Mouse (Mus musculus): ENCODE measurements around the gene Kcnf1. TPM values are rescaled to one million over a fixed set of nuclear protein-coding genes. Genes with fewer than 3 reads are reported as not detected.

Gene Kcnf1
- polyA plus RNA-seq, 1 experiment, result not detected

DNA sequence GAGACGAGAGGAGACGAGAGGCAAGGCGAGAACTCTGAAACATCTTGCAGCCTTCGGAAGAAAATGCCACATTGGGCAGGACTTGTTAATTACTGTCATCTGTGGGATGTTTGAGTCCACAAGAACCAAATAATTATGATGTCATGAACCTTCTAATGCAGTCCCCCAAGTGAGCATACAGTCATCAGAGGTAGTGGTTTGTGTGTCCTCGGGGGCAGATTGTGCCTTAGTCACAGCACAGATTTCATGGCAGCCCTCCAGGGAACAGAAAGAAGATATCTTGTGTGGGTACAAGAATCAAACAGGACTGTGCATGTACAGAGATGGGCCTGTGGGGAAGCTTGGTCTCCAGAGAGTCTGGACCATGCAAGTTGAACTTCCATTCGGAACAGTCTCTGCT, 17.5 kb upstream of the Kcnf1 start:
- TF ChIP-seq POLR2A (IDR thresholded peaks at IDR 0.05; ENCODE audit: borderline replicate concordance, low read depth, low read length) (no peak), CTCF (IDR thresholded peaks at IDR 0.05; ENCODE audit: low read depth, low read length) (no peak)
- H3K4me3 ChIP-seq (ENCODE audit: insufficient read depth, low read length), result no peak overlapping the region
- no peaks in the 10 kb centered on the region for H3K4me1 ChIP-seq (ENCODE audit: control insufficient read depth, insufficient read depth, low read length)
- H3K27ac ChIP-seq (ENCODE audit: insufficient read depth, low read depth, low read length), result no peak overlapping the region

DNA sequence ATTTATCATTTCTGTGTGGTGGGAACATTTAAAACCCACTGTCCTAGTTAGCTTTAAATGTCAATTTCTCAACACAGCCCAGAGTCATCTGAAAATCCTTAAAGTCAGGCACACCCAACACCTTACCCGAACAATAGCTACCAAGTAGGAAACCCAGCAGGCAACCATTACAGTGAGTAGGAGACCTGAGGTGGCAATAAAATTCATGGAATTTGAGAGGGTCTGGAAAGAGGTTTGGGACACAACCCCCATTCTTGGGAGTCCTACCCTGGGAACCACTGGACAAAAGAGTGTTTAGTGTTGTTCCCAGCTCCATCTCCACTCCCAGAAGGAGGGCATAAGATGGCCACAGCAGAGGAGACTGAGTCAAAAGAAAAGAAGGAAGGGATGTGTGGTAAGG, 16.6 kb upstream of the Kcnf1 start:
- no peak overlapping the region for H3K4me3 ChIP-seq (ENCODE audit: insufficient read depth, low read length)
- H3K4me1 ChIP-seq (ENCODE audit: control insufficient read depth, insufficient read depth, low read length), result no peaks in the 10 kb centered on the region
- no peak overlapping the region for H3K27ac ChIP-seq (ENCODE audit: insufficient read depth, low read depth, low read length)
- TF ChIP-seq POLR2A (IDR thresholded peaks at IDR 0.05; ENCODE audit: borderline replicate concordance, low read depth, low read length) (no peak), CTCF (IDR thresholded peaks at IDR 0.05; ENCODE audit: low read depth, low read length) (no peak)

DNA sequence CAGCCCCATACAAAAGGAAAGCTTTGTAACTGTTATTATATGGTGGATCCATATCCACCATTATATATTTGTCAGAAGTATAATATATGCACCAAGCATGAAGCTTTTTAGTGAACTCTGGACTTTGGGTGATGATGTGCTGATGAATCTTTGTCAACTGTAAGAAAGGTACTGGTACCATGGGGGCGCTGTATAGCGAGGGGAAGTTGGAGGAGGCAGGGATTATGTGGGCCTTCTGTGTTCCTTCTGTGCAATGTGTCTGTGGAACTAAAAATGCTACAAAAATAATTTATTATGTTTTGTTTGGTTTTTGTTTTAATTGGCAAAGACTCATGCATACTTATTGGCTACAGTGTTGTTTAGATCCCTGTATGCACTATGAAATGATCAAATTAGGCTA, 16.2 kb upstream of the Kcnf1 start:
- no peaks in the 10 kb centered on the region for H3K4me1 ChIP-seq (ENCODE audit: control insufficient read depth, insufficient read depth, low read length)
- TF ChIP-seq CTCF (IDR thresholded peaks at IDR 0.05; ENCODE audit: low read depth, low read length) (no peak), POLR2A (IDR thresholded peaks at IDR 0.05; ENCODE audit: borderline replicate concordance, low read depth, low read length) (no peak)
- no peak overlapping the region for H3K4me3 ChIP-seq (ENCODE audit: insufficient read depth, low read length)
- H3K27ac ChIP-seq (ENCODE audit: insufficient read depth, low read depth, low read length), result no peak overlapping the region

DNA sequence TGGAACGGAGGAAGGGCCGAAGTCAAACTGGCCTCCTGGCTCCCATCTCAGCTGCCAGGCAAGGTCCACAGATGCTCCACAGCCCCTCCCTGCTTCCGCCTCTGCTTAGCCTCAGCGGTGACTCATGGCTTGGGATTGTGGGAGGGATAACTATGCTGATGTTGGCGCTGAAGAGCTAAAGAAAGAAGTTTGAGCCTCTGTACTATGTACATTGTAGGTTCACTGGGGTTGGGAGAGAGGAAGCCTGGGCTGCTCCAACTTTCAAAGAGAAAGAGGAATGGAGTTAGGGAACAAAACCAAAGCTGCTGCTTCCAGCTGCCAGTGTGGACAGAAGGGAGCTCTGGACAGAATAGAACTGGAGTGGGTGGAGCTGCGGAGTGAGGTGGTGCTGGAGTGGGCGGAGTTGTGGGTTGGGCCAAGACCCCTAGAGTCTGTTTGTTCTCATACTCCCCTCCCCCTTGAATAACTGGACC, 7.7 kb upstream of the Kcnf1 start:
- H3K27ac ChIP-seq (ENCODE audit: insufficient read depth, low read depth, low read length), result no peak overlapping the region
- TF ChIP-seq POLR2A (IDR thresholded peaks at IDR 0.05; ENCODE audit: borderline replicate concordance, low read depth, low read length) (no peak), CTCF (IDR thresholded peaks at IDR 0.05; ENCODE audit: low read depth, low read length) (no peak)

DNA sequence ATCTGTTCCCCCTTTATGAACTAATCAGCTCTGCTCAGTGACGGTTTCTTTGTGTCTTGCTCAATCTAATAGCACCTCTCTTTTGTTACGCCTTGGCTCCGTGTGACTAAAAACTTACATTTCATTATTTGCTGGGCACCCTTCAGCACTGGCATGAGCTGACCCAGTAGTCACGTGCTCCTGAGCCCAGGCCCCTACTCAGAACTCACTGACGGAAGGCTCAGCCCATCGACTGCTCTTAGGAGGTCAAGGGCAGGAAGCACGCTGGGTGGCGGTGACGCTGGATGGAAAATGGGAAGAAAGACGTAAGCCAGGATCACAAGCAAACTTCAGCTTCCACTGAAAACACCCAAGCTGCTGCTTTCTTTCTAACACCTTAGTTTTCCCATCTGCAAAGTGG, 7.1 kb upstream of the Kcnf1 start:
- Histone ChIP-seq H3K4me3 (ENCODE audit: insufficient read depth, low read length) (no peak overlapping the region), H3K4me1 (ENCODE audit: control insufficient read depth, insufficient read depth, low read length) (peaks cover 6% of the 10 kb centered on the region; the same call in 1 of the 2 replicates), H3K27ac (ENCODE audit: insufficient read depth, low read depth, low read length) (no peak overlapping the region)
- TF ChIP-seq CTCF (IDR thresholded peaks at IDR 0.05; ENCODE audit: low read depth, low read length) (no peak), POLR2A (IDR thresholded peaks at IDR 0.05; ENCODE audit: borderline replicate concordance, low read depth, low read length) (no peak)

More for the DNA sequence above, 7.7 kb upstream of the Kcnf1 start:
- Histone ChIP-seq H3K4me1 (ENCODE audit: control insufficient read depth, insufficient read depth, low read length) (peaks cover 6% of the 10 kb centered on the region; the same call in 1 of the 2 replicates), H3K4me3 (ENCODE audit: insufficient read depth, low read length) (no peak overlapping the region)

DNA sequence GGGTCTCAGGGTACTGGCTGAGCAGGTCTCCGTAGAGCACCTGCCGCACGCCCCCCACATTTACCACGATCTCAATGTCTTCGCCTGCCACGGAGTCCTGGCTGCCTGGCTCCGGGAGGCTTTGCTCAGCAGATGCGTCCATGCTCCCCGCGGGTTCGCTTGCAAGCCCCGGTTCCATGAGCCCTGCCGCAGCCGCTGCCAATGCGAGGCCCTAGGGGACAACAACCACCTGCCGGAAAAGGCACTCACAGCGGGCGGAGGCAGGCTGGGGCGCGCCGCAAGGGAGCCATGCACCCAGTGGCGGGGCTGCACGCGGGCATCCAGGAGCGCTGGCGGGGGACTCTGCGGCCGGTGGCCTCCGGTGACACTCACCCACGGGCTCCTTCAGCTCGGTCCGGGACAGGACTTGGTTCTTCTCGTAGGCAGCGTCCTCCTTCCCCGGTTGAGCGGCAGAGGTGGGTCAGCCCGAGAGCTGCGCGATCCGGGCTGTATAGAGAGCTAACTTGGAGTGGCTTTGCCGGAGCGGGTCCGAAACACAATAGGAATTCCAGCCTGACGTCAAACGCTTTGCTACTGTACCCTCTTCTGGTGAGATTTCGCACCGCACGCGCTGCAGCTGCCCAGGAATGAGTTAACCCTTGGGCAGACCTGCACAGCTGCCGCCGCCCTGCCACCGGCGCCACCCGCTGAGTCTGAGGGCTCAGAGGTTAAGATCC, 489 bp downstream of the Kcnf1 start:
- no peaks in the 10 kb centered on the region for H3K4me1 ChIP-seq (ENCODE audit: control insufficient read depth, insufficient read depth, low read length)
- TF ChIP-seq POLR2A (IDR thresholded peaks at IDR 0.05; ENCODE audit: borderline replicate concordance, low read depth, low read length), result no peak
- TF ChIP-seq CTCF (IDR thresholded peaks at IDR 0.05; ENCODE audit: low read depth, low read length), result no peak
- H3K27ac ChIP-seq (ENCODE audit: insufficient read depth, low read depth, low read length), result no peak overlapping the region
- H3K4me3 ChIP-seq (ENCODE audit: insufficient read depth, low read length), result no peak overlapping the region

DNA sequence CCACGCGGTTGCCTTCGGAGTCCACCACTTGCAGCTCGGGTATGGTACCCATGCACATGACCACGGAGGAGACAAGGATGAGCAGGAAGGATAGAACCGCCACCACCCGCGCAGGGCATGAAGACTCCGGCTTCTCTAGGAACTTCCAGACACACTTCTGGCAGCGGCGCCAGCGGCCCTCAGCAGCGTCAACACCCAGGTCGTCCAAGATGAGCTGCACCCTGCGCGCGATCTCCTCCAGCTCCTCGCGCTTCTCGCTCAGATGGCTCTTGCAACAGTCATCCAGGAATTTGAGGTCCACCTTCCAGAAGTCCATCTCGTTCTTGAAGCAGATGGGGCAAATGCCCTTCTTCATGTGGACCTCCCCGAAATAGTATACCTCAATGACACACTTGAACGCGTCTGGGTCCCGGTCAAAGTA, 1.1 kb downstream of the Kcnf1 start:
- no peak overlapping the region for H3K4me3 ChIP-seq (ENCODE audit: insufficient read depth, low read length)
- H3K27ac ChIP-seq (ENCODE audit: insufficient read depth, low read depth, low read length), result no peak overlapping the region
- TF ChIP-seq CTCF (IDR thresholded peaks at IDR 0.05; ENCODE audit: low read depth, low read length), result no peak
- no peak for TF ChIP-seq POLR2A (IDR thresholded peaks at IDR 0.05; ENCODE audit: borderline replicate concordance, low read depth, low read length)
- no peaks in the 10 kb centered on the region for H3K4me1 ChIP-seq (ENCODE audit: control insufficient read depth, insufficient read depth, low read length)

DNA sequence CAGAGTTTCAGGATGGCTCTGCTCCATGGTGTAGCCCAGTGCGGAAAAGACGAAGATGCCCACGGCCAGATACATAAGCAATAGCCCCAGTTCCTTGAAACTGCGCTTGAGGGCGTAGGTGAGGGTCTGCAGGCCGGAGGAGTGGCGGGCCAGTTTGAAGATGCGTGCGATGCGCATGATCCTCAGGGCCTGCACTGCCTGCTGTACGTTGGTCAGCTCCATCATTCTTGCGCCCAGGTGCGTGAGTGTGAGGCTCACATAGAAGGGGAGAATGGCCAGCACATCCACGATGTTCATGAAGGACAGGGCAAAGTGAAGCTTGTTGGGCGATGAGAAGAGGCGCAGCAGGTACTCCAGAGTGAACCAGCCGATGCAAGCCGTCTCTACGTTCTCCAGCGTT, 1.6 kb downstream of the Kcnf1 start:
- no peak for TF ChIP-seq CTCF (IDR thresholded peaks at IDR 0.05; ENCODE audit: low read depth, low read length)
- TF ChIP-seq POLR2A (IDR thresholded peaks at IDR 0.05; ENCODE audit: borderline replicate concordance, low read depth, low read length), result no peak
- no peaks in the 10 kb centered on the region for H3K4me1 ChIP-seq (ENCODE audit: control insufficient read depth, insufficient read depth, low read length)
- no peak overlapping the region for H3K27ac ChIP-seq (ENCODE audit: insufficient read depth, low read depth, low read length)
- H3K4me3 ChIP-seq (ENCODE audit: insufficient read depth, low read length), result no peak overlapping the region

DNA sequence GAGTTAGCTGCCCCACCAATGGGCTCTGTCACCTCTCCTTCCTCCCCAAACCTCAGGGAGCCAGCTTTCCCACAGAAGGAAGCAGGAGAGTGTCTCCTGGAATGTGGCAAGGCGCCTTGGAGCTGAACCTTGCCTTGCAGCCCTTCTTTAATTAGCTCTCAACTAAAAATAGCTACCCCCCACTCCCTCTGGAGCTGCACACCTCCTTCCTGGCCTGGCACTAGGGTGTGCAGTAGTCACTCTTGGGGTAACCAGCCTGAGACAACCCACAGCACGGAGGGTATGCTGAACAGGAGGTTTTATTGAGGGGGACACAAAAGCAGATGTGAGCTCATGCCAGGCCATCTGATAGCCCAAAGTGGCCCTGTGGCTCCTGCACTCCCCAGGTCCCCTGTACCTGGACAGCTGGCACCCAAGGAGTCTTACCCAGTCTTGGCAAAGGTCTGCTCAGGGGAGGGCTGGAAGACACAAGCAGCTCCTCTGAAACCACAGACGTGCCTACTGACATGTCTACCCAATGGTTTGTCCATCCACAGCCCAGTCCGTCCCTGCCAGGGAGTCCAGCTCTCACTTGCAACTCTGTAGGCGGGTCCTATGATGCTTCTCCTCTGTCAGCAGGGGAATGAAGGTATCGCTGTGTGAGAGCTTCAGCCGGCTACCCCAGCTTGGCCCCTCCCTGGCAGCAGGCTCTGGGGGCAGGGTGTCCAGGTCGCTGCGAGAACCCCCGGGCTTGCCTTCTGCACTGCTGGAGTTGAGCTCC, 2.4 kb downstream of the Kcnf1 start:
- no peak overlapping the region for H3K4me3 ChIP-seq (ENCODE audit: insufficient read depth, low read length)

DNA sequence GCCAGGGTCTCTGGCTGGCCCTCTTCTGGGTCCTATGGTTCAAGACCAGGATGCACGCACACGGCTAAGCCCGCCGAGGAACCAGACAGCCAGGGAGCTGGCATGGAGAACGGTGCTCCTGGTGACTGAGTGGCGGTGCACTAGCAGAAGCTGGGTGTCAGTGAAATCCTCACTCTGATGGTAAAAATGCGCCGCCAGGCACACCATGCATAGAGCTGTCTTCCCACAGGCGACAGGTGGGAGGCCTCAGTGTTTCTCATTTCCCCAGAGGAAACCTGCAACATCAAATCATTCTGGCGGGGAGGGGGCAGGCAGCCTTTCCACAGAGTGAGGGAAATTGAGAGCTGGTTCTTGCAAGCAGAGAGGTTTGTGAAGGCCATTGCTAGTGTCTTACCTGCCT, 6.3 kb downstream of the Kcnf1 start:
- TF ChIP-seq CTCF (IDR thresholded peaks at IDR 0.05; ENCODE audit: low read depth, low read length) (no peak), POLR2A (IDR thresholded peaks at IDR 0.05; ENCODE audit: borderline replicate concordance, low read depth, low read length) (no peak)
- Histone ChIP-seq H3K4me3 (ENCODE audit: insufficient read depth, low read length) (no peak overlapping the region), H3K27ac (ENCODE audit: insufficient read depth, low read depth, low read length) (no peak overlapping the region)

More for the DNA sequence above, 2.4 kb downstream of the Kcnf1 start:
- no peaks in the 10 kb centered on the region for H3K4me1 ChIP-seq (ENCODE audit: control insufficient read depth, insufficient read depth, low read length)
- TF ChIP-seq CTCF (IDR thresholded peaks at IDR 0.05; ENCODE audit: low read depth, low read length), result no peak
- TF ChIP-seq POLR2A (IDR thresholded peaks at IDR 0.05; ENCODE audit: borderline replicate concordance, low read depth, low read length), result no peak
- no peak overlapping the region for H3K27ac ChIP-seq (ENCODE audit: insufficient read depth, low read depth, low read length)

More for the DNA sequence above, 6.3 kb downstream of the Kcnf1 start:
- H3K4me1 ChIP-seq (ENCODE audit: control insufficient read depth, insufficient read depth, low read length), result no peaks in the 10 kb centered on the region
